Mouse (Mus musculus) spleen, adult 2 months (tissue): ENCODE measurements around the gene Ikzf4.

Experiments used
- CTCF ChIP-seq: fragments of 200-500 bp; IDR thresholded peaks from 2 replicates; pipeline ENCODE4 v1.5.1; 2011; ENCODE audit warnings: mild to moderate bottlenecking, inconsistent platforms; ENCODE audit not compliant: insufficient read depth, insufficient read length, insufficient replicate concordance; ENCODE audit errors: extremely low read depth
- POLR2A ChIP-seq: fragments of 200-500 bp; IDR thresholded peaks from 2 replicates; pipeline ENCODE4 v1.6.1; 2011; ENCODE audit warnings: low read depth, low read length, inconsistent platforms

GRCm38 (mm10) chr10:128627398-128628317 lies 18.1 kb downstream of the Ikzf4 start:
- no peak for TF ChIP-seq POLR2A
- no peak for TF ChIP-seq CTCF
